Mouse (Mus musculus) embryonic facial prominence, embryonic 12.5 days (tissue): ENCODE measurements at regions not wholly inside any gene's neighbourhood (a gene's known extent, or its start where the extent isn't known, plus 50 kb on each side); places are given as distances from the start of the nearest gene placed in this dataset.
A peak's percentile ranks its signal among the peaks of the same experiment; 100 is the strongest.

Experiments
- ATAC-seq: fragments of 200-750 bp; cut with Nextera tagmentation; 2 replicates; pipeline ENCODE4 v1.8.0; 2017; ENCODE audit not compliant: insufficient number of reproducible peaks, insufficient read depth, low FRiP score, low TSS enrichment
- H3K27ac ChIP-seq: fragments of 300-500 bp; sonication (generic); 2 replicates; pipeline ENCODE4 v1.5.1; 2016; ENCODE audit warnings: mild to moderate bottlenecking
- H3K27me3 ChIP-seq: fragments of 300-500 bp; sonication (generic); 2 replicates; pipeline ENCODE4 v1.6.1; 2016; ENCODE audit warnings: mild to moderate bottlenecking, moderate library complexity
- H3K36me3 ChIP-seq: fragments of 300-500 bp; sonication (generic); 2 replicates; pipeline ENCODE4 v1.6.1; 2016; ENCODE audit warnings: mild to moderate bottlenecking
- H3K4me1 ChIP-seq: fragments of 300-500 bp; sonication (generic); 2 replicates; pipeline ENCODE4 v1.6.1; 2016
- H3K4me2 ChIP-seq: fragments of 300-500 bp; sonication (generic); replicated peaks from 2 replicates; pipeline ENCODE4 v1.6.1; 2016; ENCODE audit warnings: mild to moderate bottlenecking, moderate library complexity
- H3K4me3 ChIP-seq: fragments of 300-500 bp; sonication (generic); 2 replicates; pipeline ENCODE4 v1.5.1; 2016; ENCODE audit warnings: mild to moderate bottlenecking
- H3K9ac ChIP-seq: fragments of 300-500 bp; sonication (generic); 2 replicates; pipeline ENCODE4 v1.6.1; 2016; ENCODE audit warnings: mild to moderate bottlenecking, moderate library complexity
- H3K9me3 ChIP-seq: fragments of 300-500 bp; sonication (generic); 2 replicates; pipeline ENCODE4 v1.6.1; 2016; ENCODE audit warnings: mild to moderate bottlenecking, moderate library complexity
- WGBS: fragments of 180-500 bp; shearing (Covaris S2); methylation state at CpG from one replicate; pipeline ENCODE4 v1.1.7; 2016; 5-methylcytosine and 5-hydroxymethylcytosine counted together

- no peaks in the 10 kb centered on the region for H3K36me3 ChIP-seq
- no peak overlapping the region for H3K4me2 ChIP-seq
- H3K4me1 ChIP-seq = peaks cover 30% of the 10 kb centered on the region
- 21% methylated on average over 3 of the region's 3 CpGs for WGBS
- H3K27me3 ChIP-seq = no peaks in the 10 kb centered on the region
- no peak overlapping the region for H3K9ac ChIP-seq
- H3K27ac ChIP-seq = no peak overlapping the region
- H3K4me3 ChIP-seq = no peak overlapping the region
- no peaks in the 10 kb centered on the region for H3K9me3 ChIP-seq
- ATAC-seq = 0 out of 2 replicates have a peak, but pooled peaks have one; percentile 38
Measured at GRCm38 (mm10) chr2:166377329-166377728, 221.9 kb upstream of the Sulf2 start.

DNA sequence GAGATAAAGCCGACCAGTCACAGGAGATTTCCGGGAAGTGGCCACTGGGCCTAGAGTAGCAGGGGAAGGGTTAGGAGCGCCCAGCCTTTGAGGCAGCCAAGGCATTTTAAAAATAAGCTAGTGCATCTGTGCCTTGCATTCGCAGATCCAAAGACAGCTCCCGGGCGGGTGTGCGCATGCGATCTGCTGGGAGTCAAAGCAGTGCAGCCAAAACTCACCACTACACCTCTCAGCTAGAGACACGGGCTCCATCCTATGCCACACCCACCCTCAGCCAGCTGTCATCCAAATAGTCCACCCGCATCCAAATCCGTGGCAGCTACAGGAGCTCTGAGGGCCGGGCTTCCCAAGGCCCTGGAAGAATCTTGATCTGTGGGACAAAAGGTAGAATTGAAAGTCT is 220.2 kb upstream of the Sulf2 start:
- Histone ChIP-seq H3K9ac (no peak overlapping the region), H3K4me3 (no peak overlapping the region), H3K27ac (no peak overlapping the region), H3K4me1 (peaks cover 21% of the 10 kb centered on the region), H3K36me3 (no peaks in the 10 kb centered on the region), H3K27me3 (no peaks in the 10 kb centered on the region), H3K4me2 (no peak overlapping the region), H3K9me3 (no peaks in the 10 kb centered on the region)
- WGBS = 89% methylated on average over 12 of the region's 12 CpGs
- no peak for ATAC-seq

GRCm38 (mm10) chr2:166370776-166371175 is 215.3 kb upstream of the Sulf2 start:
- no peaks in the 10 kb centered on the region for H3K27me3 ChIP-seq
- H3K27ac ChIP-seq = no peak overlapping the region
- H3K9ac ChIP-seq = no peak overlapping the region
- H3K4me2 ChIP-seq = no peak overlapping the region
- no peaks in the 10 kb centered on the region for H3K9me3 ChIP-seq
- H3K4me3 ChIP-seq = no peak overlapping the region
- ATAC-seq = no peak
- WGBS = 75% methylated on average over 6 of the region's 6 CpGs
- H3K4me1 ChIP-seq = 0 out of 2 replicates have a peak, but pooled peaks cover 9% of the 10 kb centered on the region
- H3K36me3 ChIP-seq = no peaks in the 10 kb centered on the region

DNA sequence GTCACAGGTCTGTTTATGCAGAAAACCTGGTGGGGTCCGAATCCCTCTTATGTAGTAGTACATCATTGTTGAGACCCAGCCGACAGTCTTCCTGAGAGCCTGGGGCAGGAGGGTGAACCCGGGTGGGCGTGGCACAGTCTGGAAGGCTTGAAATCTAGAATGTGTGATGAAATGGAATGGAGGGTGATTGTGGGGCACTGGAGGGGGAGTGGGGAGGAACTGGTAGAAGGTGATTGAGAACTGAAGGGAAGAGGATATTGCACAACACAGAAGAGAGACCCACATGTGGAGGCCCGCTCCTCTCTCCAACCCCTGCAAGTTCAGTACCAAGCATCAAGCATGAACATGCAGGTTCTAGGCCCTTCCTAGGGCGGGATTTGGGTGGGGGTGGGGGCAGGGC is 206.2 kb upstream of the Sulf2 start:
- 90% methylated on average over 6 of the region's 6 CpGs for WGBS
- no peaks in the 10 kb centered on the region for H3K27me3 ChIP-seq
- no peak overlapping the region for H3K9ac ChIP-seq
- H3K36me3 ChIP-seq = no peaks in the 10 kb centered on the region
- peaks cover 16% of the 10 kb centered on the region; the same call in 1 of the 2 replicates for H3K4me1 ChIP-seq
- ATAC-seq = no peak
- no peak overlapping the region for H3K4me3 ChIP-seq
- H3K27ac ChIP-seq = no peak overlapping the region
- no peaks in the 10 kb centered on the region for H3K9me3 ChIP-seq
- H3K4me2 ChIP-seq = no peak overlapping the region

- Histone ChIP-seq H3K9me3 (no peaks in the 10 kb centered on the region), H3K4me1 (peaks cover 14% of the 10 kb centered on the region; the same call in 1 of the 2 replicates), H3K4me2 (no peak overlapping the region), H3K4me3 (no peak overlapping the region), H3K36me3 (no peaks in the 10 kb centered on the region), H3K9ac (no peak overlapping the region), H3K27ac (no peak overlapping the region), H3K27me3 (no peaks in the 10 kb centered on the region)
- no peak for ATAC-seq
- 74% methylated on average over 3 of the region's 3 CpGs for WGBS
Measured at GRCm38 (mm10) chr2:166360786-166361185, 205.3 kb upstream of the Sulf2 start.

GRCm38 (mm10) chr2:166359995-166360394 is 204.5 kb upstream of the Sulf2 start:
- Histone ChIP-seq H3K9me3 (no peaks in the 10 kb centered on the region), H3K27ac (no peak overlapping the region), H3K4me2 (no peak overlapping the region), H3K4me1 (peaks cover 14% of the 10 kb centered on the region; the same call in 1 of the 2 replicates), H3K9ac (no peak overlapping the region), H3K36me3 (no peaks in the 10 kb centered on the region), H3K4me3 (no peak overlapping the region), H3K27me3 (no peaks in the 10 kb centered on the region)
- no peak for ATAC-seq
- 62% methylated on average over 13 of the region's 13 CpGs for WGBS

- Histone ChIP-seq H3K9me3 (no peaks in the 10 kb centered on the region), H3K27ac (no peak overlapping the region), H3K4me1 (peaks cover 24% of the 10 kb centered on the region), H3K36me3 (no peaks in the 10 kb centered on the region), H3K4me3 (no peak overlapping the region), H3K27me3 (no peaks in the 10 kb centered on the region), H3K9ac (no peak overlapping the region), H3K4me2 (no peak overlapping the region)
- WGBS = 50% methylated on average over 7 of the region's 7 CpGs
- peak; percentile 12; the same call in 1 of the 2 replicates for ATAC-seq
Measured at GRCm38 (mm10) chr2:166357824-166358223, 202.4 kb upstream of the Sulf2 start.

- H3K4me3 ChIP-seq = no peak overlapping the region
- H3K27me3 ChIP-seq = no peaks in the 10 kb centered on the region
- no peaks in the 10 kb centered on the region for H3K9me3 ChIP-seq
- H3K9ac ChIP-seq = no peak overlapping the region
- no peaks in the 10 kb centered on the region for H3K36me3 ChIP-seq
- no peak for ATAC-seq
- no peak overlapping the region for H3K4me2 ChIP-seq
- whole genome bisulfite sequencing = 79% methylated on average over 7 of the region's 7 CpGs
- peaks cover 24% of the 10 kb centered on the region for H3K4me1 ChIP-seq
- H3K27ac ChIP-seq = no peak overlapping the region
Measured at GRCm38 (mm10) chr2:166355944-166356343, 200.5 kb upstream of the Sulf2 start.

- 61% methylated on average over 6 of the region's 6 CpGs for WGBS
Measured at GRCm38 (mm10) chr2:166355446-166355845, 200.0 kb upstream of the Sulf2 start.

DNA sequence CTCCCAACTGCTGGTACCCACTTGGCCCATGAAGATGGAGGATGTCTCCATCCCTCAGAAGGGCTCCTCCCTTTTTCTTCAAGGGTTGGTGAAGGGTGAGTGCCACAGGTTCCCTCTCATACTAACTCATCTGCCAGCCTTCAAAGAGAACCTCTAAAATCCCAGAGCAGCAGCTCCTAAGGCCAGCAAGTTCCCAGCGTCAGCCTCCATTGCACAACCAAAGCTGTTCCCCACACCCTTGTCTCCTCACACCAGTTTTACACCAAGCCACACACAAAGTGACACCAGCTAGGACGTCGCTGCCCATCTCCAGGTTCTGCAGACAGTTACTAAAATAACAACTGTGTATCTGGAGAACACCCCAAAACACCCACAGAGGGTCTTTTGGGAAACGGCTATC is 198.9 kb upstream of the Sulf2 start:
- no peak overlapping the region for H3K9ac ChIP-seq
- ATAC-seq = no peak
- 87% methylated on average over 4 of the region's 4 CpGs for WGBS
- H3K9me3 ChIP-seq = no peaks in the 10 kb centered on the region
- H3K36me3 ChIP-seq = no peaks in the 10 kb centered on the region
- H3K27me3 ChIP-seq = no peaks in the 10 kb centered on the region
- no peak overlapping the region for H3K27ac ChIP-seq
- H3K4me2 ChIP-seq = no peak overlapping the region
- H3K4me3 ChIP-seq = no peak overlapping the region
- H3K4me1 ChIP-seq = peaks cover 16% of the 10 kb centered on the region

More at GRCm38 (mm10) chr2:166355446-166355845, 200.0 kb upstream of the Sulf2 start:
- Histone ChIP-seq H3K36me3 (no peaks in the 10 kb centered on the region), H3K9ac (no peak overlapping the region), H3K4me2 (no peak overlapping the region), H3K27me3 (no peaks in the 10 kb centered on the region), H3K27ac (no peak overlapping the region), H3K4me1 (peaks cover 24% of the 10 kb centered on the region), H3K9me3 (no peaks in the 10 kb centered on the region), H3K4me3 (no peak overlapping the region)
- ATAC-seq = no peak

DNA sequence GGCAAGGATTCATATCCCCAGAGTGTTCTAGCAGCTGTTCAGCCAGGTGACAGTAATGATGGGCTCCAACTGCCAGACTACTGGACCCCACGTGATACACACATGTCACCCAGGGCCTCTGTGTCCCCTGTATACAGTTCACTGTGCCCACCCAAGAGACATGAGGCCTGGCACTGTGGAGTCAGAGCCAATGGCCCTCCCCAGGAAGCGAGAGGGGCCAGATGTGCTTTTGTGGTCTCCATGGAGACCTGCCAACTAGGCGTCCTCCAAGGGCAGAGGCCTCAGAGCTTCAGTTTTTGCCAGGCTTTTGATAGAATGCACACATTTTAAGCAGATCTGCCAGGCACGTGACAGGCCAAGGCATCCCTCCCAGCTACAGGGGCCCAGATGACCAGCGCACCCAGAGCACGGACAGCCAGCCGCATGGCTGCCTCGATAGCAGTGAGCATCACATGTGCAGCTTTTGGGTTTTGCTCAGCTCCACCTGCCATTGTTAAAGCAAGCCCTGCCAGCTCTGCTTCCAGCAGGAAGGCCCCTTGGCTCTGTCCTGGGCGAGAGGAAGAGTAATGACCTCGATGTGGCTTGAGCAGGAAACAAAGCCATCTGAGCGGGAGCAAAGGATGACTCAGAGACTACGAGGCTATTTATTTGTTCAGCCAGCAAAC is 198.1 kb upstream of the Sulf2 start:
- H3K9me3 ChIP-seq = no peaks in the 10 kb centered on the region
- 73% methylated on average over 12 of the region's 12 CpGs for WGBS
- no peak overlapping the region for H3K9ac ChIP-seq
- H3K4me1 ChIP-seq = peaks cover 17% of the 10 kb centered on the region
- no peak overlapping the region for H3K27ac ChIP-seq
- H3K4me3 ChIP-seq = no peak overlapping the region
- no peak for ATAC-seq
- H3K4me2 ChIP-seq = no peak overlapping the region
- H3K36me3 ChIP-seq = no peaks in the 10 kb centered on the region
- H3K27me3 ChIP-seq = no peaks in the 10 kb centered on the region

DNA sequence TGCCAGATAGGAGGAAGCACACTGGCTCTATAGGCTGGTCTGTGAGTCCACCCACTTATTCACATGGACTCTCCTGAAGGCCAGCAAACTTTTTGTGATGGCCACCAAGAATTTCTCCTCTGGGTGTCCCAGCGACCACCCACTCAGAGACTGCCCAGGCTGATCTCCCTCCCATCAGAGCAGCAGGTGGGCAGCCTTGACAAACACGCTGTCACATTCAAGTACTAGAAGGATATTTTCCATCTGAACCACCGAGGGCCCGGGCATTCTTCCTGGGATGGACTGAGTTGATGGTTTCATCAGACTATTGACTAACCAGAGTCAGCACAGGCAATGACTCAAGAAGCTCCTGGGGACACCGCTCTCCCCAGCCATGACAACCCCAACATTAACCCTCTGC is 196.5 kb upstream of the Sulf2 start:
- no peak for ATAC-seq
- H3K4me3 ChIP-seq = no peak overlapping the region
- H3K4me2 ChIP-seq = no peak overlapping the region
- H3K36me3 ChIP-seq = no peaks in the 10 kb centered on the region
- 91% methylated on average over 5 of the region's 5 CpGs for WGBS
- H3K27me3 ChIP-seq = no peaks in the 10 kb centered on the region
- peaks cover 23% of the 10 kb centered on the region for H3K4me1 ChIP-seq
- no peaks in the 10 kb centered on the region for H3K9me3 ChIP-seq
- H3K27ac ChIP-seq = no peak overlapping the region
- H3K9ac ChIP-seq = no peak overlapping the region
